Mouse (Mus musculus) ES-E14 (cell line): ENCODE results near the gene Colgalt1.

Experiments used
- HCFC1 ChIP-seq: IDR thresholded peaks from 2 replicates; pipeline ENCODE4 v1.6.1; 2012; ENCODE audit warnings: low read length, inconsistent platforms, borderline replicate concordance; ENCODE audit not compliant: insufficient read depth
- MAFK ChIP-seq: IDR thresholded peaks from 2 replicates; pipeline ENCODE4 v1.6.1; 2014; ENCODE audit warnings: mild to moderate bottlenecking, low read depth, low read length, inconsistent platforms; ENCODE audit not compliant: insufficient read depth
- ZC3H11A ChIP-seq: IDR thresholded peaks from 2 replicates; pipeline ENCODE4 v1.6.1; 2012; ENCODE audit warnings: low read depth, mild to moderate bottlenecking, inconsistent platforms, low read length, borderline replicate concordance

DNA sequence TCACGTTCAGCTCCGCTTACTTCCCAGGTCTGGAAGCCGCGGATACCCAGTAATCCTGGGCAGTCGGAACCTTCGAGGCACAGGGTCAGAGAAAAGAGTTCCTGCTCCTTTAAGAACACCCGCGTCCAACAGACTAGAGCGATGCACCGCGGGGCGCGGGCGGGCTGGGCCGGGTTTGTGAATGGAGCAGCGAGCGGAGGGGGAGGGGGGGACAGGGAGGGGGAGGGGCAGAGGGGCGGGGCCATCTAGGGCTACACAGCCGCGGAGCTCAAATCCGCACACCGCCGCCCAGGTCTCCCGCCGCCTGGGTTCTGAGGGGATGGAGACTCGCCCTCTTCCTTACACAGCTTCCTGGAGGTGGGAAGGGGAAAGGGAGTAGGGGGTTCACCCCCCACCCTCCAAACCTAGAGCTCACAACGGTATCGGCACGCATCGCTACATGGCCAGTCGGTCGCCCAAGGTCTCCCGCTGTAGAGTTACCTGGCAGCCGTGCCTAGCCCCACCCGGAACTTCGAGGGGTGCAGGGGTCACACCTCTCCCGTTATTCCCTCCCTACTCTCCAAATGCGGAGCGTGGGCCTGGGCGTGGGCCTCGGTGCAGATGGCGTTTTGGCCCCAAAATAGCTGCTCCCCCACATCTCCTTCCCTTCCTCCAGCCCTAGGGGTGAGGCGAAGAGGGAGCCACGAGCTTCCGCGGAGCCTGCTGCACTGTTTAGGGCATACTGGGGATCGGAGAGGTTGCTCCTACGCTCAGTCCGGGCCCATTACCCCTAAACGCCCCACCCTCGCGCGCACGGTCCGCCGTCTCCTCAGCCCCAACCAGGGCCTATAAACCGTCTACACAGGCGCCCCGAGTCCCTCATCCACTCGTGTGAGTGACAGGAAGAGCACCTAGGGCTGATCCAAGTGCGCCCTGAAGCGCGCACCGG is 60.1 kb downstream of the Colgalt1 start:
- TF ChIP-seq HCFC1 (no peak), MAFK (no peak), ZC3H11A (no peak)
